Mouse (Mus musculus) myocyte (in vitro differentiated cells): ENCODE results near the gene Vasn.

Source experiments
- MAX ChIP-seq: IDR thresholded peaks from one replicate; pipeline ENCODE4 v1.6.1; 2011; ENCODE audit warnings: low read depth, mild to moderate bottlenecking, control low read depth
- POLR2A ChIP-seq: IDR thresholded peaks from one replicate; pipeline ENCODE4 v1.6.1; 2011; ENCODE audit warnings: low read depth, mild to moderate bottlenecking, control low read depth, moderate library complexity; ENCODE audit not compliant: insufficient read length
- POLR2AphosphoS2 ChIP-seq: IDR thresholded peaks from one replicate; pipeline ENCODE4 v1.6.1; 2011; ENCODE audit warnings: low read depth, control low read depth; ENCODE audit not compliant: insufficient read length
- USF1 ChIP-seq: IDR thresholded peaks from one replicate; pipeline ENCODE4 v1.6.1; 2011; ENCODE audit warnings: low read depth, mild to moderate bottlenecking, control low read depth, moderate library complexity

GRCm38 (mm10) chr16:4624481-4625110, 15.1 kb upstream of the Vasn start, which contains the start of gene Pam16:
- no peak for TF ChIP-seq MAX
- peak; percentile 79 for TF ChIP-seq POLR2A
- TF ChIP-seq USF1 = no peak
- peak; percentile 98 for TF ChIP-seq POLR2AphosphoS2
